Mouse (Mus musculus): ENCODE data around the gene Nusap1.

GRCm38 (mm10) chr2:119644254-119644653 is 26.2 kb downstream of the Nusap1 start:
- TF ChIP-seq CTCF (IDR thresholded peaks at IDR 0.05) (no peak), EP300 (IDR thresholded peaks at IDR 0.05) (no peak)
